Mouse (Mus musculus) layer of hippocampus, adult 18-20 months (tissue): ENCODE measurements at regions not wholly inside any gene's neighbourhood (a gene's known extent, or its start where the extent isn't known, plus 50 kb on each side); places are given as distances from the start of the nearest gene placed in this dataset.

Experiments used
- DNase-seq, 2 experiments: peaks; one replicate each; pipeline ENCODE4 v3.0.0; 2022; ENCODE audit warnings: low spot score in 2 of 2

DNA sequence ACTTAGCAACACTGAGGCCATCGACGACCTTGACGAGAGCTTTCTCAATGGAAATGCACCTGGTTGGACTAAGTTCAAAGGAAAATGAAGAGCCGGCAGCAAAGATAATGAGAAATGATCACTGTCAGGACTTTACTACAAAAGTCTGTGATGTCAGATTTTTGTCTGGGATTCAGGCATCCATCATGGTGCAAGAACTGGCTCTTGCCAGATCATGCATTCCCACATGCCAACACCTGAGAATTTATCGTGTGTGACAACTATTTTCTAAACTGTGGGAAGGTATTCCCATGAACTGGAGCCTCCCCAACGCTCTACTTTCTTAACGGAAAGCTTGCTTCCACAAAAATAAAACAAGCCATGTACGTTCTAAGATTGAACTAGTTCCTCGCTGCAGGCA lies 58.1 kb downstream of the Irx6 start:
- no peak for DNase-seq

GRCm38 (mm10) chr8:92735646-92736045 lies 61.6 kb downstream of the Irx6 start:
- DNase-seq, result no peak

DNA sequence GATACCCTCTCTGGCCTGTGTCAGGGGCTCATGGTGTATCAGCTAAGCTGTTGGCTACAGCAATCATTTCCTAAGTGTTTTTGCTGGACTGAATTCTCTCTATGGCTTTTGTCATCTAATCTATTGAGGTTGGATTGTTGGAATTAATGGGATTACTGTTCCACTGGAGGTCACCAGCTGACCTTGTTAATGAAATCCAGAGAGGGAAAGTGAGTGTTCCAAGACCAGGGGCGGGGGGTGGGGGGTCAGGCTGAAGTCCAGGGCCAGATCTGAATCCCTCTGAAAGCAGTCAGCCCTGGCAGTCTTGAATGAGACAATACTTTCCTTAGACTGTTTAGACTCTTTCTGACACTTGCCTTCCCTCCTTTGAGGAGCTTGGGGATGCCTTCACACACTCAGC lies 64.0 kb downstream of the Irx6 start:
- no peak for DNase-seq

GRCm38 (mm10) chr8:92740286-92740808 lies 66.3 kb downstream of the Irx6 start:
- DNase-seq, result no peak

- no peak for DNase-seq
Measured at GRCm38 (mm10) chr8:92741836-92742235, 67.7 kb downstream of the Irx6 start.

DNA sequence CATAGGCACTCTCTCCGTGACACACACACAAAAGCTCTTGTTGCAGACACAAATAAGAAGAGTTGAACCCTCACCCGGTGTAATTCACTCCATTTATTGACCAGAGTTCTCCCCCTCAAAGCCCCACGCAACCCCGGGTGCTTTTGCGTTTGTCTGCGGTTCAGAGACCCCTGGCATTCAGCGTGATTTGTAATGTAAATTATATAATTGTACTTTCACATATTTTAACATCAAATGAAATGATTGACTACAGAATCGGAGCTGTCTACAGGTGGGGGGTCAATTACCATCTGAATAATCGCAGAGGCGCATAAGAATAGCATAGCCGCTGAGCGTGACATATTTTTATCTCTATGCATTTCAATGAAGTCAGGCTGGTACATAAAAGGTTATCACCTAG lies 69.0 kb downstream of the Irx6 start:
- no peak for DNase-seq

DNA sequence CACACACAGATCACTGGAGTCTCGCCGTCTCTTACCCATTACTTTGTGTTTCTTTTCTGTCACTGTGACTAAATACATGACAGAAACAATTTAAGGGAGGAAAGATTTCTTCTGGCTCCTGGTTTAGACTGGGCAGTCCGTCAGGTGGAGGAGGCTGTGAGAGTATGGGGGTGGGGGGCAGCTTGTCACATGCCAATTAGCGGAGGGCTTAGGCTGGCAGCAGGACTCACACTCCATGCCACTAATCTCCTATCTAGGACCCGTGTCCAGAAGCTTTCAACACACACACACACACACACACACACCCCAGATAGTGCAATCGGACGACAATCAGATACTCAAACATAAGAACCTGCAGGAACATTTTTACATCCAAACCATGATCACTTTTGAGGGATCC lies 73.0 kb downstream of the Irx6 start:
- DNase-seq, result no peak

DNA sequence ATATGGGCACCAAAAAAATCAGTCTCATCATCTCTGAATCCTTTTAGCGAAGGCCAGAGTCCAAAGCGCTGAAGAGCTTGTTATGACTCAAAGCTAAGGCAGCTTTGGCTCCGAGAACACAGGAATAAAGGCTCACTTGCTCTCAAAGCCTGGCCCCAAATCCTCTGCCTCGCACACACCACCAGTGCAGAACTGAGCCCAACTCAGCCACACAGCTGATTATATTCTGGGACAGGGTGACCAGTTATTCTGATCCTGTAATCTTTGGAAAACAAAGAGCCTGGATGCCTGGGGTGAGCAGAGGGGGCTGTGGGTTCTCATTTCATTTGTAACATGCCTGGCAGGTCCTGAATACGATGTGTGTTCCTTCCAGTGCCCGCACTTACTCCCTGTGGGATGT lies 73.9 kb downstream of the Irx6 start:
- DNase-seq, result peak in 1 of 2 experiments; percentile 33

- no peak for DNase-seq
Measured at GRCm38 (mm10) chr8:92759848-92760247, 67.2 kb upstream of the Mmp2 start.

DNA sequence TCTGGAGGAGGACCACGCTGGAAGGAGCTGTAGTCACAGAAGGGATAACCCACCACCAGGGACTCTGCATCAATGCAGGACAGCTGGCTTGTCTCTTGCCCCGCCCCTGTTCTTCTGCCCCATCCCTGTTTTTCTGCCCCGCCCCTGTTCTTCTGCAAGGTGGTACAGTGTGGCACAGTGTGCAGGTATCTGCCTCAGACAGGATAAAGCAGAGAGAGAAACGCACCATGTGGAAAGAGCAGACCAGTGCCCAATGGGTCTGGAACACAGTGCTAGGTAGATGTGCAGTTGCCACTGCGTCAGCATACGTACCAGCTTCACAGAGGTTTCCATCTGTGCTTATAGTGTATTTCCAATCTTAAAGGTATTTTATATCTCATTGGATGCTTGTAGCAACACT lies 66.2 kb upstream of the Mmp2 start:
- no peak for DNase-seq

DNA sequence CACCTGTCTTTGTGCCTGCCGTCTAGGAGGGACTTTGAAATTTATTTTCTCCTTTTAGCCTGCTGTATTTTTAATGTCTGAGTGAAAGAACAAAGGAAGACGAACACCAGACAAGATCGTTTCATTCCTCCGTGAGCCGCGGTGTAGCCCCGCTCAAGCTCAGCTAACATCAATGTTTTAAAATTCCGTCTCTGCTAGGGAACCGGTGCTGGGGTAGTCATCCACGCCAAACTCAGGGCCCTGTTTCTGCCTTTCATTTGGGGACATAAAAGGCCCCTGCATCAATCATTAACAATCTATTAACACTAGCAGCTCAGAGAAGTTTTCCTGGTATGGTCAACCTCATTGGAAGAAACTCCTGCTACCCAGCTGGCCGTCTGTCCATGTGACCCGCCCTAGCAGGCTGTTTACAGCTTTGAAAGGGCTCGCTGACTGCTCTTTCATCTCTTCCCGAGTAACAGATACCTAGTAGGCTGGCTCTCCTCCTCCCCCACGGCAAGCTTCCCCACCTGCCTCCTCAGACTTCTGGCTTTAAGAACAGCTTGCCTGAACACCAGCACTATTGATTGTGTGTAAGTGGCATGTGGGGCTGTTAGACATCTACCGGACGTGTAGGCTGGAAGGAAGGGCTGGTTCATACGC lies 65.0 kb upstream of the Mmp2 start:
- peak in 1 of 2 experiments; percentile 6 for DNase-seq

- no peak for DNase-seq
Measured at GRCm38 (mm10) chr8:92771856-92772650, 55.0 kb upstream of the Mmp2 start.

- no peak for DNase-seq
Measured at GRCm38 (mm10) chr8:92772826-92773225, 54.3 kb upstream of the Mmp2 start.

DNA sequence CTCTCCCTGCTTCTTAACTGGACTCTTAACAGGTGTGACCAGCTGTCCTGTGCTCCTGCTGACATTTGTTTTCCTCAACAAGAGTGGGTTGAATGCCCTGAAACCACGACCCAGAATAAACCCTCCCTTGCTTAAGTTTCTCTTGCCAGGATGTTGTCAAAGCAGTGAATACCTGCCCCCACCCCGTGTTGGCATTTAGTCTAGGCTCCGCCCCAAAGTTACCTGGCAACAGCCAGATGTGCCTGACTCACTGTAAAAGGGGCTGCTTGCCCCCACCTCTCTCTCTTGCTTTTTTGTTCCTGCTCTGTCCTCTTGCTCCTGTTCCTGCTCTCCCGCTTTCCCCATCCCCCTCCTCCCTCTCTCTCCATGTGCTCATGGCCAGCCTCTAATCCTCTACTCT lies 51.9 kb upstream of the Mmp2 start:
- no peak for DNase-seq

GRCm38 (mm10) chr8:92777106-92777505 lies 50.0 kb upstream of the Mmp2 start:
- DNase-seq, result no peak
